29 mouse cellular contexts compared by ENCODE assay signal in genomic region chr7:144438811-144439210, GRCm38 (mm10). TPM values are rescaled to one million over a fixed set of nuclear protein-coding genes. Genes with fewer than 3 reads are reported as not detected.
DNase-seq lines count a peak whose midpoint lies in the region; ATAC-seq lines count a peak whose summit lies in the region.
"Had no signal": no experiment of that assay in that cellular context is flagged by ENCODE, and none has a peak within 500 bp of the region (broad histone marks: within the 10 kb centered on the region; RNA-seq: fewer than 3 reads in every experiment).

No protein-coding gene starts in this region.

- no peak overlapping the region for H3K9ac ChIP-seq in heart, embryonic 12.5 days
- H3K9ac ChIP-seq: embryonic facial prominence, embryonic 13.5 days; forebrain, embryonic 12.5 days; forebrain, embryonic 15.5 days; heart, embryonic 13.5 days; hindbrain, embryonic 14.5 days had no signal

- no peaks in the 10 kb centered on the region for H3K9me3 ChIP-seq in heart, embryonic 12.5 days (replicated peaks)
- H3K9me3 ChIP-seq: embryonic facial prominence, embryonic 10.5 days; embryonic facial prominence, embryonic 13.5 days; forebrain, embryonic 12.5 days; forebrain, embryonic 15.5 days; heart, embryonic 13.5 days had no signal

- H3K36me3 ChIP-seq in heart, embryonic 12.5 days: peaks cover 84% of the 10 kb centered on the region

- no peak overlapping the region for H3K4me2 ChIP-seq in heart, embryonic 12.5 days
- H3K4me2 ChIP-seq: embryonic facial prominence, embryonic 13.5 days; forebrain, embryonic 12.5 days; forebrain, embryonic 15.5 days; heart, embryonic 13.5 days; hindbrain, embryonic 14.5 days had no signal

- H3K4me3 ChIP-seq in heart, embryonic 12.5 days: no peak overlapping the region
- H3K4me3 ChIP-seq: embryonic facial prominence, embryonic 10.5 days; embryonic facial prominence, embryonic 13.5 days; erythroblast, embryonic 14.5 days; forebrain, embryonic 12.5 days; forebrain, embryonic 15.5 days; heart, embryonic 13.5 days had no signal

- peak; percentile 43 for ATAC-seq in granulocyte monocyte progenitor cell, adult 5-6 weeks (replicated peaks; ENCODE audit: poor library complexity, severe bottlenecking)
- ATAC-seq in megakaryocyte, adult 5-6 weeks (ENCODE audit: poor library complexity, severe bottlenecking): peak; percentile 34; the same call in 1 of the 2 replicates
- no peak for ATAC-seq in heart, embryonic 12.5 days (ENCODE audit: insufficient number of reproducible peaks, low FRiP score)
- ATAC-seq: CD4-positive, CD25-positive, alpha-beta regulatory T cell, adult 4 months; forebrain, embryonic 15.5 days; hindbrain, postnatal 0 days; inflammation-experienced regulatory T-cells, adult 6 months had no signal

- WGBS in heart, embryonic 12.5 days: 96% methylated on average over 7 of the region's 7 CpGs

- H3K27ac ChIP-seq in heart, embryonic 12.5 days (ENCODE audit: poor library complexity, severe bottlenecking): no peak overlapping the region
- H3K27ac ChIP-seq: embryonic facial prominence, embryonic 10.5 days; embryonic facial prominence, embryonic 13.5 days; forebrain, embryonic 12.5 days; forebrain, embryonic 15.5 days; heart, embryonic 13.5 days; hindbrain, embryonic 14.5 days; hindbrain, postnatal 0 days had no signal

- DNase-seq in ovary, adult 18-20 months (ENCODE audit: low spot score): peak; percentile 54
- DNase-seq in ovary, postnatal 10 days (ENCODE audit: low spot score): no peak
- DNase-seq in testis, postnatal 10 days (ENCODE audit: low spot score): peak; percentile 43
- no peak for DNase-seq in cerebellum, adult 18-20 months
- DNase-seq: adrenal gland, adult 2 months; adrenal gland, postnatal 25 days; cerebellum, adult 11 months; cerebellum, adult 8-10 months; cerebellum, postnatal 10 days; cerebellum, postnatal 36 days; embryo, embryonic 11 days; gastrocnemius, postnatal 10 days; gastrocnemius, postnatal 36 days; heart, adult 11 months; heart, postnatal 14 days; heart, postnatal 4 days had no signal

- H3K27me3 ChIP-seq in heart, embryonic 12.5 days (replicated peaks): no peaks in the 10 kb centered on the region
- H3K27me3 ChIP-seq: embryonic facial prominence, embryonic 13.5 days; forebrain, embryonic 12.5 days; forebrain, embryonic 15.5 days; heart, embryonic 13.5 days had no signal

- H3K4me1 ChIP-seq in heart, embryonic 12.5 days (replicated peaks): no peaks in the 10 kb centered on the region
- H3K4me1 ChIP-seq: embryonic facial prominence, embryonic 10.5 days; embryonic facial prominence, embryonic 13.5 days; forebrain, embryonic 12.5 days; forebrain, embryonic 15.5 days; heart, embryonic 13.5 days had no signal

RNA-seq across cellular contexts. Expression of gene Cttn, which starts 32.0 kb away (rescaled TPM):
- total RNA-seq in granulocyte monocyte progenitor cell, adult 5-6 weeks (2014; fragmentation: Nextera tagmentation): 1.5 and 2.4 TPM in 2 replicates
- 2.3 and 6.8 TPM in 2 replicates for total RNA-seq in granulocyte monocyte progenitor cell, adult 5-6 weeks (2017)
- total RNA-seq in megakaryocyte, adult 5-6 weeks (2015): 0.04 and 0.30 TPM in 2 replicates
- 0.22 and 1.3 TPM in 2 replicates for total RNA-seq in megakaryocyte, adult 5-6 weeks (2017)
- polyA plus RNA-seq in heart, embryonic 12.5 days (2016; fragmentation: Nextera tagmentation; extraction: Ambion mirVana): 143 and 144 TPM in 2 replicates

Comparison
In these comparisons a context has a peak if more than half of its experiments do, and no peak if none do; other contexts are left out.
1. DNase-seq: peak in ovary, adult 18-20 months (single experiment) and testis, postnatal 10 days (single experiment); none in ovary, postnatal 10 days (single experiment) and cerebellum, adult 18-20 months (0 of 2).